Mouse (Mus musculus) forebrain, embryonic 10.5 days (tissue): ENCODE data around the gene S100z. TPM values are rescaled to one million over a fixed set of nuclear protein-coding genes. Genes with fewer than 3 reads are reported as not detected.

Source experiments
- DNase-seq: peaks from one replicate; pipeline ENCODE4 v3.0.0-alpha.2; 2017; ENCODE audit warnings: low spot score; ENCODE audit errors: extremely low spot score
- H3K27ac ChIP-seq: fragments of 300-500 bp; sonication (generic); 2 replicates; pipeline ENCODE4 v1.5.1; 2016; ENCODE audit warnings: mild to moderate bottlenecking
- H3K27me3 ChIP-seq: fragments of 300-500 bp; sonication (generic); 2 replicates; pipeline ENCODE4 v1.6.1; 2016; ENCODE audit warnings: mild to moderate bottlenecking; ENCODE audit not compliant: poor library complexity, severe bottlenecking
- H3K36me3 ChIP-seq: fragments of 300-500 bp; sonication (generic); replicated peaks from 2 replicates; pipeline ENCODE4 v1.6.1; 2016; ENCODE audit warnings: mild to moderate bottlenecking, moderate library complexity
- H3K4me1 ChIP-seq: fragments of 300-500 bp; sonication (generic); 2 replicates; pipeline ENCODE4 v1.6.1; 2016
- H3K4me3 ChIP-seq: fragments of 300-500 bp; sonication (generic); 2 replicates; pipeline ENCODE4 v1.5.1; 2016; ENCODE audit warnings: mild to moderate bottlenecking, moderate library complexity
- H3K9me3 ChIP-seq: fragments of 300-500 bp; sonication (generic); 2 replicates; pipeline ENCODE4 v1.6.1; 2016; ENCODE audit warnings: mild to moderate bottlenecking, moderate library complexity
- WGBS: fragments of 180-500 bp; shearing (Covaris S2); methylation state at CpG from one replicate; pipeline ENCODE4 v1.1.7; 2016; 5-methylcytosine and 5-hydroxymethylcytosine counted together
- polyA plus RNA-seq: library from polyadenylated mRNA; unstranded; fragments of >200 nt; fragmentation: Nextera tagmentation; extraction: Ambion mirVana; gene quantifications from 2 replicates; pipeline ENCODE4 v1.2.1, GENCODE M21; 2016

Gene S100z
- polyA plus RNA-seq, 1 experiment from 2014 or later = not detected

DNA sequence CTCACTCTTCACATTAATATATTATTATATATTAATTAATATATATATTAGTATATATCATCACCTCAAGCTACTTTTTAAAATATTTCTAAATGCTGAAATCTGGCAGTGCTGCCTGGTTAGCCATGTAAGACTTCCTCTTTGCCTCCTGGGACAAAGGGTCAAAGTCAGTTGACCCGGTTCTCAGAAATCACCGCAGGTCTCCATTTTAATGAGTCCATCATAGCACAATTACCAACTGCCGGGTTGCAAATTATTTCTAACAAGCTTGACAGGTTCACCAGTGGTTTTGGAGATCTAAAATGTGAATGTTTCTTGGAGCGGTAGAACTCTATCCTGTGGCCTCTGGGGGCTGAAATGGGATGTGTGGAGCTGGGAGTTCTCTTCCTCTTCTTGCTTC lies 35.6 kb downstream of the S100z start:
- Histone ChIP-seq H3K4me3 (peak overlapping the region; percentile 61), H3K9me3 (no peaks in the 10 kb centered on the region), H3K36me3 (no peaks in the 10 kb centered on the region), H3K27ac (no peak overlapping the region), H3K27me3 (peaks cover 56% of the 10 kb centered on the region), H3K4me1 (peaks cover 24% of the 10 kb centered on the region)
- no peak for DNase-seq
- WGBS = 25% methylated on average over 4 of the region's 4 CpGs

DNA sequence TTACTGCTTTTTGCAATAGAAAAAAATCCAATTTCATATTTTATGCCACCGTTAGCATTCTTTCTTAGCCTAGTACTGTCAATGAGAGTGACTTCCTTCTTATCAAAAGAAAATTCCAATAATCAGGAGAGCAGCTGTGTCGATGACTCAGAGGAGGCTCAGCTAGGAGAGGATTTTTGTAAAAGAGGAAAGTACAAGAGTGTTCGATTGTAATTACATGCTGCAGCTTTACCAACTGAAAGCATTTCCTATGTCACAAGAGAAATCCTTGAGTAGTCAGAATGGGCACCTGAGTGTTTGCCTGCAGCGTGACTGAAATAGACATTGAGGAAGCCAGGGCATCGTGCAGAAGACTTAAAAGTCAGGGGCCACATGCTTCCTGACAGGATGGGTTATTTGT lies 39.0 kb downstream of the S100z start:
- DNase-seq = no peak
- Histone ChIP-seq H3K36me3 (no peaks in the 10 kb centered on the region), H3K4me3 (no peak overlapping the region), H3K4me1 (peaks cover 21% of the 10 kb centered on the region), H3K27me3 (peaks cover 36% of the 10 kb centered on the region), H3K27ac (no peak overlapping the region), H3K9me3 (no peaks in the 10 kb centered on the region)
- WGBS = 95% methylated on average over 5 of the region's 5 CpGs

DNA sequence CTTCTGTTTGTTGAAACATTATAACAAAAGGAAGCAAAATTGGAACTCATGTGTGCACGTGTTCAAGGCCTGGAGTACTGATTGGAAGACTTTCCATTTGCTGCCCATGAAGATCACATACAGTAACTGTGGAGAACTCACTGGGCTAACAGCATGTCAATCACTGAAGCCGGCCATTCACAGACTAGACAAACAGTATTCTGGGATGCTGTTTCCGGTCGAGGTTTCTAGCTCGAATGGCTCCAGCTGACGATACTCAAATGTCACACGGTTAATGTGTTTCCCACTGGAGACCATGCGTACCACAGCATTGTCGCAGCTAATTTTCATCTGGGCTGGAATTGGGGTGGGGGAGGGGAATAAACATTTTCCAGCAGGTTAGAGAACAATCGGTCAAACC lies 46.8 kb downstream of the S100z start:
- 91% methylated on average over 10 of the region's 10 CpGs for WGBS
- H3K27me3 ChIP-seq = no peaks in the 10 kb centered on the region
- DNase-seq = no peak

DNA sequence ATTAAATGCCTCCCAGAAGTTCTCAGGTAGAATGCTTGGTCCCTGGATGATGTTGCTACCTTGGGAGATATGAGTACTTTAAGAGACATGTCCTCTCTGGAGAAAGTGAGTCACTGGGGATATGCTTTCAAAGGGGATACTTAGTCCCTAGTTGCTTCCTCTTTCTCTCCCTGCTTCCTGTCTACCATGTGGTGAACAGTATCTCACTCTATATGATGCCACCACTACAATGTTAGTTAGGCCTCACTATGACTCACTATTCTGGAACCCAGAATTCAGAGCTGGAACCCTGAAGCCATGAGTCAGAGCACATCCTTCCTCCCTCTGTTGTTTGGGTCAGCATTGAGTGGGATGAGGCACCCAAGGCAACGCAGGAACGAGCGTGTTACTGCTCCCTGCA lies 51.0 kb downstream of the S100z start:
- H3K9me3 ChIP-seq = no peaks in the 10 kb centered on the region
- WGBS = 85% methylated on average over 3 of the region's 3 CpGs
- H3K4me3 ChIP-seq = no peak overlapping the region
- H3K4me1 ChIP-seq = peaks cover 22% of the 10 kb centered on the region
- no peak for DNase-seq
- no peaks in the 10 kb centered on the region for H3K27me3 ChIP-seq
- no peak overlapping the region for H3K27ac ChIP-seq
- H3K36me3 ChIP-seq = no peaks in the 10 kb centered on the region

More for the DNA sequence above, 46.8 kb downstream of the S100z start:
- H3K9me3 ChIP-seq = no peaks in the 10 kb centered on the region
- H3K36me3 ChIP-seq = no peaks in the 10 kb centered on the region
- H3K4me1 ChIP-seq = peaks cover 12% of the 10 kb centered on the region
- no peak overlapping the region for H3K27ac ChIP-seq
- no peak overlapping the region for H3K4me3 ChIP-seq

Other genes starting within 250 kb of the S100z start
- gene Pde8b, start 228.4 kb downstream of the S100z start, polyA plus RNA-seq = 1.4 and 1.5 TPM in 2 replicates
- 51.6 and 55.2 TPM in 2 replicates for gene Zbed3, start 155.1 kb downstream of the S100z start, polyA plus RNA-seq
- 39.5 and 41.0 TPM in 2 replicates for gene Aggf1, start 103.4 kb downstream of the S100z start, polyA plus RNA-seq
- 1.2 and 1.4 TPM in 2 replicates for gene Crhbp, start 33.8 kb downstream of the S100z start, polyA plus RNA-seq
- 0.16 TPM in 1 of 2 replicates, not detected in the other for gene F2rl1, start 46.5 kb upstream of the S100z start, polyA plus RNA-seq
- gene F2r, start 139.8 kb upstream of the S100z start, polyA plus RNA-seq = 106 and 110 TPM in 2 replicates
- gene F2rl2, start 218.1 kb upstream of the S100z start, polyA plus RNA-seq = 1.9 and 2.2 TPM in 2 replicates